Mouse (Mus musculus) testis, adult 2 months (tissue): ENCODE measurements at regions not wholly inside any gene's neighbourhood (a gene's known extent, or its start where the extent isn't known, plus 50 kb on each side); places are given as distances from the start of the nearest gene placed in this dataset.
"Not testable (repeated sequence)": the region's sequence is repeated elsewhere in the genome, so short reads cannot be mapped to it uniquely, and the experiment has no call there.

ENCODE experiments used
- H3K27ac ChIP-seq: fragments of 200-500 bp; 2 replicates; pipeline ENCODE4 v1.5.1; 2012; ENCODE audit warnings: low read depth, low read length; ENCODE audit not compliant: control insufficient read depth, insufficient read depth
- H3K27me3 ChIP-seq: fragments of 200-500 bp; 2 replicates; pipeline ENCODE4 v1.6.1; 2012; ENCODE audit warnings: mild to moderate bottlenecking, low read length, moderate library complexity; ENCODE audit not compliant: control insufficient read depth, insufficient read depth
- H3K36me3 ChIP-seq: fragments of 200-500 bp; 2 replicates; pipeline ENCODE4 v1.6.1; 2012; ENCODE audit warnings: mild to moderate bottlenecking, low read length; ENCODE audit not compliant: control insufficient read depth, insufficient read depth
- H3K4me1 ChIP-seq: fragments of 200-500 bp; 2 replicates; pipeline ENCODE4 v1.6.1; 2012; ENCODE audit warnings: low read length; ENCODE audit not compliant: control insufficient read depth, insufficient read depth
- H3K4me3 ChIP-seq: fragments of 200-500 bp; 2 replicates; pipeline ENCODE4 v1.5.1; 2012; ENCODE audit warnings: low read depth, mild to moderate bottlenecking, low read length, moderate library complexity, mixed read lengths; ENCODE audit not compliant: control insufficient read depth
- CTCF ChIP-seq: fragments of 200-500 bp; IDR thresholded peaks from 2 replicates; pipeline ENCODE4 v1.5.1; 2012; ENCODE audit warnings: low read depth, mild to moderate bottlenecking, inconsistent platforms, low read length, moderate library complexity; ENCODE audit not compliant: control insufficient read depth, insufficient read depth, insufficient replicate concordance
- POLR2A ChIP-seq: fragments of 200-500 bp; IDR thresholded peaks from 2 replicates; pipeline ENCODE4 v1.6.1; 2012; ENCODE audit warnings: low read depth, mild to moderate bottlenecking, inconsistent platforms, low read length, moderate library complexity; ENCODE audit not compliant: control insufficient read depth

DNA sequence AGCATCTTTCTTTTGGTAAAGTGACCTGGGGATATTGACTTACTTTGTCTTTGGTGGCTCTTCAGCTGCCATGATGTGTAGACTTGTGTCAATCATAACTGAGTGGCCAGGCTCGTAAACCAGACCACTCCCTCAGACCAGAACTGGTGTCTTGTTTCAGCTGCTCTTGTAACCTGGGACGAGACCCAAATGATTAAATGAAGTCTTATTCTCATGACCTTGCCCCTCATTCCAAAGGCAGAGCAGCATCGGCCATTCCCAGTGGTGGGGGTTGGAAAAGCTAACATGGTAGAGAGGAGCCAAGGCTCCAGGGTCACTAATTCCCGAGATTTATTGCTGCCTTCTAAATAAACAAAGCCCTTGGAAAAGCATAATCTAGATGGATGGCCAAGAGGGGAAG is 621.2 kb upstream of the Gm19410 start:
- H3K4me3 ChIP-seq, result no peak overlapping the region
- H3K36me3 ChIP-seq, result no peaks in the 10 kb centered on the region
- no peak overlapping the region for H3K27ac ChIP-seq
- no peaks in the 10 kb centered on the region for H3K27me3 ChIP-seq
- H3K4me1 ChIP-seq, result no peaks in the 10 kb centered on the region
- TF ChIP-seq POLR2A (no peak), CTCF (no peak)

DNA sequence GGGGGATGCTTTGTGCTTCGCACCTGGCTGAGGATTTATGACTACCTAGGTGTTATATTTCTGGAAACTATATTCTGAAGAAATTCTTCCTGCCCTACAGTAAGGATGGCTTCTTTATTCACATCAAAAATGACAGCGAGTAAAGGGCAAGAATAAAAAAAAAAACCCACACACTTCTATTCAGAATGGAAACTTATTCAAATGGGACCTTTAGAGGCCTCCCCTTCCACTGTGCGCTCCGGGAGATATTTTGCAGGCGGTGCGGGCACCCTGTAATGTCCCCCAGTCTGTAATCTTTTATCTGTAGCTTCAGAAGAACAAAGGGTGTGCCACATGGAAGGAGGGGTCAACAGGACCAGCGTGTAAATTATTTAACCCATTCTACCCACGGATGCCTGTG is 618.1 kb upstream of the Gm19410 start:
- H3K27me3 ChIP-seq, result no peaks in the 10 kb centered on the region
- no peak for TF ChIP-seq CTCF
- no peak overlapping the region for H3K27ac ChIP-seq
- H3K4me3 ChIP-seq, result no peak overlapping the region
- no peaks in the 10 kb centered on the region for H3K4me1 ChIP-seq
- no peaks in the 10 kb centered on the region for H3K36me3 ChIP-seq

DNA sequence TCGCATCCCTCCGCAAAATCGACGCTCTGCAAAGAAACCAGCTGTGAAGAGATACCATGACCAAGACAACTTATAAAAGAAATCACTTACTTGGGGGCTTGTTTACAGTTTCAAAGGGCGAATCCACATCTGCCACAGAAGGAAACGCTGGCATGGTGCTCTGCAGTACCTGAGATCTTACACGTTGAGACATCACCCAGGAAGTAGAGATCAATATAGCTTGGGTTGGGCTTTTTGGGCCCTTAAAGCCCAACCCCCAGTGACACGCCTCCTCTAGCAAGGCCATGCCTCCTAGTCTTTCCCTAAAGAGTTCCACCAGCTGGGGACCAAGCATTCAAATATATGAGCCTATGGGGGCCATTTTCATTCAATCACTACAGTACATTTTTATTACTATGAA is 617.6 kb upstream of the Gm19410 start:
- Histone ChIP-seq H3K4me1 (no peaks in the 10 kb centered on the region), H3K27ac (no peak overlapping the region), H3K4me3 (no peak overlapping the region), H3K27me3 (no peaks in the 10 kb centered on the region), H3K36me3 (no peaks in the 10 kb centered on the region)
- TF ChIP-seq CTCF (no peak), POLR2A (no peak)

DNA sequence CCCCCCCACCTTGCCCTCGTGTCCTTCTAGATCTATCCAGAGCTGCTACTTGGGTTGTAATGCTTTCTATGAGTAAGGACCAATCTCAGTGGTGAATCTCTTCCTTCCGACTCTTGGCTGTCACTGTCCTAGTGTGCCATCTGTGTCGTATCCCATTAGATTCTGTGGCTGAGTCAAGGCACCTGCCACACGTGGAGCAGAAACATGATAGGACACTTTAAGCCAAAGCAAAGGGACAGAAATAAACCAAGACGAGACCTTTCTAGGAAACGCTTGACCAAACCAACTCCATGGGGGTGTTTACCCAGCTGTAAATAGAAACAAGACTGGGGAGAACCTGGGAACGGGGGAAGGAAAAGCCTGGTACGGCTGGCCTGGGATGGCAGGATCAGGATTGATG is 613.0 kb upstream of the Gm19410 start:
- Histone ChIP-seq H3K4me1 (no peaks in the 10 kb centered on the region), H3K27me3 (no peaks in the 10 kb centered on the region), H3K27ac (no peak overlapping the region), H3K36me3 (no peaks in the 10 kb centered on the region), H3K4me3 (no peak overlapping the region)
- TF ChIP-seq POLR2A (no peak), CTCF (no peak)

DNA sequence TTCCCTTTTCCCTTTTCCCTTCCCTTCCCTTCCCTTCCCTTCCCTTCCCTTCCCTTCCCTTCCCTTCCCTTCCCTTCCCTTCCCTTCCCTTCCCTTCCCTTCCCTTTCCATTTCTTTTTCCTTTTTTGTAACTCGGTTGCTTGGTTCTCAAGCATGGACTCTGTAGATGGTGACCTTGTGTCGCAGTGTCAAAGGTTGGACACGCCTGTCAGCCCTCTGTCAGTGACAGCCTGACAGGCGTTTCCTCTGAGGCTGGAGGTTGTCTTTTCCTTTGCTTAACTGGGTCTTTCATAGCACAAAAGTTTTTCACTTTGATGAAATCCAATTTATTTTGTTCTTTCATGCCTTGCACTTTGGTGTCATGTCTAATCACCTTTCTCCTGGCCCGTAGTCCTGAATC is 609.3 kb upstream of the Gm19410 start:
- TF ChIP-seq CTCF (no peak), POLR2A (no peak)
- Histone ChIP-seq H3K27ac (no peak overlapping the region), H3K4me1 (peaks cover 9% of the 10 kb centered on the region)

DNA sequence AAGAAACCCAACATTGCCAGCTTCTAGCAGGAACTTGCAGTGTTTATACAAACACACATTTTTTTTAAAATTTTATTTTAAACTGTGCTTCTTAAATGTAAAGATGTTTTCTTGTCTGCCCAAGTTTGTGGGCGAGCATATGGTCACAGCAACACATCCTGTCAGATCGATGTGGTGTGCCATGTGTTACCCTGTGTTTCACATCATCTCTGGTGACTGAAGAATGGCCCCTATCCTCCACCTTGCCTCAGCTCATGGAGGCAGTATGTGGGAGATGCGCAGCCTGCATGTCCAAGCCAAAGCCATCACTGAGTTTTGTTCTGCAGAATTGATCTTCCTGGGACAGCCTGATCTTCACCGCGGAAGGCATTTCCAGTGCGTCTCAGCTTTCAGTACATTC is 607.9 kb upstream of the Gm19410 start:
- H3K27ac ChIP-seq, result no peak overlapping the region
- TF ChIP-seq POLR2A (no peak), CTCF (no peak)

More for the DNA sequence above, 609.3 kb upstream of the Gm19410 start:
- H3K27me3 ChIP-seq, result no peaks in the 10 kb centered on the region
- H3K36me3 ChIP-seq, result no peaks in the 10 kb centered on the region
- H3K4me3 ChIP-seq, result no peak overlapping the region

DNA sequence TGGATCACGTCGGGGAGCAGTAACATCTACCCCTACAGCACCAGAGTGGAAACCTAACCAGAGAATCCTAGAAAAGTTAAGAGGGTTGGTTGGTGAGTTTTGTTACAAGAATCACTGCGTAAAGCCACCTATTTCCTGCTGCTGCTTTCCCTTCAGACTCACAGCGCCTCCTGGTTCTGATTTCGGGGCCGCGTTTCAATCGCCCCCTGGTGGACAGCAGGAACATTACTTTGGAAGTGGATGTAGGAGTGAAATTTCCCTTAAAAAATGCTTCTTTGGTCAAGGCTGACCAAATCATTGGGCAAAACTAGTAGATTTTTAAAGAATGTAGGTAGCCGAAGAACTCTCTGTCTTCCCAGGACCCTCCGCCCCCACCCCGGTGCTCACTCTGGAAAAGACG is 606.3 kb upstream of the Gm19410 start:
- H3K27ac ChIP-seq, result no peak overlapping the region
- H3K36me3 ChIP-seq, result no peaks in the 10 kb centered on the region
- TF ChIP-seq CTCF (peak; percentile 76), POLR2A (no peak)
- no peaks in the 10 kb centered on the region for H3K27me3 ChIP-seq
- H3K4me1 ChIP-seq, result peaks cover 9% of the 10 kb centered on the region
- no peak overlapping the region; the same call in 1 of the 2 replicates for H3K4me3 ChIP-seq

More for the DNA sequence above, 607.9 kb upstream of the Gm19410 start:
- no peaks in the 10 kb centered on the region for H3K27me3 ChIP-seq
- no peak overlapping the region for H3K4me3 ChIP-seq
- H3K36me3 ChIP-seq, result no peaks in the 10 kb centered on the region
- H3K4me1 ChIP-seq, result peaks cover 9% of the 10 kb centered on the region

DNA sequence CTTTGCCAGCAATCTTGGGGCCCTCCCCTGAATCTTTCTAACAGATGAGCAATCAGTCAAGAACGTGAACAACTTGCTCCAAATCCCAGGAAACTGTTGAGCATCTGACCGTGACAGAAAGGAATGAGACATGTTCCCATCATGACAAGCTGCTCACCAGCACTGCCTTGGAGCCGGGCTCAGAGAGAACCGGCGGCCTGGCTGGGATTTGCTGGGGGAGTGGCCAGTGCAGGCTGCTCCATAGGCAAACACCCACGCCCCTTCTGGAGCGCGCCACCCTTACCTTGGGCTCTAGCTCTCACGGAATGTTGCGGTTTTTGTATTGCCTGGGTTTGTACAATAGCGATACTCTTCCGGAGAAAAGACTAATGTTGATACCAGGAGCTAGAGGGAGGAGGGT is 605.4 kb upstream of the Gm19410 start:
- H3K27ac ChIP-seq, result no peak overlapping the region
- peaks cover 9% of the 10 kb centered on the region for H3K4me1 ChIP-seq
- no peaks in the 10 kb centered on the region for H3K36me3 ChIP-seq
- no peaks in the 10 kb centered on the region for H3K27me3 ChIP-seq
- H3K4me3 ChIP-seq, result no peak overlapping the region
- no peak for TF ChIP-seq POLR2A
- TF ChIP-seq CTCF, result no peak

- not testable (repeated sequence) for H3K27ac ChIP-seq, H3K4me3 ChIP-seq, H3K4me1 ChIP-seq, H3K36me3 ChIP-seq, H3K27me3 ChIP-seq
Observed at GRCm38 (mm10) chr8:35162166-35162565, 603.4 kb upstream of the Gm19410 start.
